Mouse (Mus musculus): ENCODE results near the gene Plekhg1. TPM values are rescaled to one million over a fixed set of nuclear protein-coding genes. Genes with fewer than 3 reads are reported as not detected.
A peak's percentile ranks its signal among the peaks of the same experiment; 100 is the strongest.

The Plekhg1 gene
- polyA plus RNA-seq, 1 experiment from 2014 or later: 0.99 TPM

DNA sequence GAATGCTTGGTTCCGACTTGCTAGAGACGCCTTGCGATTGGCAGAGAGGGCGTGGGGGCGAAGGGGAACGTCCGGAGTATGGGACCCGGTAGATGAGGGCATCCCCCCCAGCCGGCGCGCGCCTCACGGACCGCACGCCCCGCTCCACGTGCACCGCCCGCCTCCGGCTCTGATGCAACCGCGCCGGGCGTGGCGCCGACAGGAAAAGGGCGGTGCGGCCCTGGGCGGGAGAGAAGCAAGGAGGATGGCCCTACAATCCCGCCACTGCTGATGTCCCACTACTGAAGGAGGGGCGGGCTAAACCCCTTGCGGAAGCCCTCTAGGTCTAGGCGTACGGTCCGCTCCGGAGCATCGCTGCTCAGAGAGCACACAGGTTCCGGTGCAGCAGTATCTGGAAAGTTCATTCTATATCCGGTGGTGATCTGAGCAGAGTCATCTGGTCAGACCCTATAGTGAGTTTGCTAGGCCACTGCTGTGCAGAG is 233.5 kb downstream of the Plekhg1 start:
- H3K4me3 ChIP-seq (replicated peaks): peak overlapping the region; percentile 87
- no peaks in the 10 kb centered on the region for H3K9me3 ChIP-seq (replicated peaks)
- H3K27ac ChIP-seq: peak overlapping the region; percentile 94
- peaks cover 21% of the 10 kb centered on the region for H3K36me3 ChIP-seq
- H3K27me3 ChIP-seq: no peaks in the 10 kb centered on the region
- H3K4me1 ChIP-seq (replicated peaks): peaks cover 59% of the 10 kb centered on the region
- peak; percentile 89 for ATAC-seq (ENCODE audit: low read depth)
- peak; percentile 87 for DNase-seq
- peak overlapping the region; percentile 98 for H3K4me2 ChIP-seq
- WGBS (ENCODE audit: insufficient replicate concordance): under 1% methylated on average over 39 of the region's 39 CpGs
- H3K9ac ChIP-seq: peak overlapping the region; percentile 95

DNA sequence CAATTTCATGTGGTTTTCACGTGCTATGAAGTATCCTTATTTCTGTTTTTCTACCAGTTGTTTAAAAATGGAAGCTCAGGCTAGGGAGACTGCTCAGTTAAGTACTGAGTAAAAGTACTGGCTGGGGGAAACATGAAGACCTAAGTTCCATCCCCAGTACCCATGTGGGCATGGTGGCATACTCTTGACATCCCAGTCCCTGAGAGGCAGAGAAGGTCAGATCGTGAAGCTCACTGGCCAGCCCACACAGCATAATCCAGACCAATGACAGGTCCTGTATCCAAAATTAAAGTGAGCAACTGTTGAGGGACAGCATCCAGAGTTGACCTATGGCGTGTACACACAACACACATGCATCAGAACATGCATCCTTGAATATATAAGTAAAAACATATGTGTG is 234.2 kb downstream of the Plekhg1 start:
- WGBS (ENCODE audit: insufficient replicate concordance): 51% methylated on average over 3 of the region's 3 CpGs
- Histone ChIP-seq H3K9ac (peak overlapping the region; percentile 95), H3K27ac (peak overlapping the region; percentile 94)

DNA sequence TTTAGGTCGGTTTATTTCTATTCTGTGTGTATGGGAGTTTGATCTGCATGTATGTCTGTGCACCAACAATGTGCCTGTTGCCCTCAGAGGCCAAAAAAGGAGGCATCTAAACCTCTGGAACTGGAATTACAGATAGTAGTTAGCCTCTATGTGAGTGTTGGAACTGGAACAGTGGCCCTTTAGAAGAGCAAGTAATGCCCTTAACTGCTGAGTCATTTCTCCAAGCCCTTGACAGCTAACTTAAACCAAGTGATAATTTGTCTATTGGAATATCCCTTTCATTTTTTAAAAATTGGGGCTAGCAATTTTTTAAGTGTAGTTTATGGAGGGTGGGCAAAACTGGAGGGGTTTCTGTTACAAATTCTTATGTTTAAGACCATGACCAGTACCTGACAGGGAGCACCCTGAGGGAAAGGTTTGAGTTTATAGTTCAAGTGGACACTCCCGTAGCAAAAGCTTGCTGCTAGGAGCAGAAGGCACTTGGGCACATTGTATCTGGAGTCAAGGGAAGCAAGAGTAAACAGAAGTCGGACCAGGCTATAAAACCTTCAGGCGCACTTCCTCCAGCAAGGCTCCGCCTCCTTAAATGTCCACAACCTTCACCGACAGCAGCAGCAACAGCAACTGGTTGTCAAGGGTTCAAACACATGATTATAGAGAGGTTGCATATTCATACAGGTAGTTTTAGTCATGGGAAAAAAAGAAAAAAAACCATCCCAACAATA is 235.9 kb downstream of the Plekhg1 start:
- Histone ChIP-seq H3K9ac (peak overlapping the region; percentile 95), H3K27me3 (no peaks in the 10 kb centered on the region), H3K36me3 (peaks cover 45% of the 10 kb centered on the region), H3K9me3 (replicated peaks) (no peaks in the 10 kb centered on the region), H3K4me3 (replicated peaks) (peak overlapping the region; percentile 87), H3K4me2 (peak overlapping the region; percentile 98), H3K27ac (peak overlapping the region; percentile 94), H3K4me1 (replicated peaks) (peaks cover 62% of the 10 kb centered on the region)
- DNase-seq (no peak), ATAC-seq (ENCODE audit: low read depth) (no peak)
- WGBS (ENCODE audit: insufficient replicate concordance): 42% methylated on average over 6 of the region's 6 CpGs

More for the DNA sequence above, 234.2 kb downstream of the Plekhg1 start:
- ATAC-seq (ENCODE audit: low read depth) (no peak), DNase-seq (no peak)
- peaks cover 62% of the 10 kb centered on the region for H3K4me1 ChIP-seq (replicated peaks)
- H3K36me3 ChIP-seq: peaks cover 29% of the 10 kb centered on the region
- H3K4me3 ChIP-seq (replicated peaks): peak overlapping the region; percentile 87
- H3K27me3 ChIP-seq: no peaks in the 10 kb centered on the region
- peak overlapping the region; percentile 98 for H3K4me2 ChIP-seq
- no peaks in the 10 kb centered on the region for H3K9me3 ChIP-seq (replicated peaks)

DNA sequence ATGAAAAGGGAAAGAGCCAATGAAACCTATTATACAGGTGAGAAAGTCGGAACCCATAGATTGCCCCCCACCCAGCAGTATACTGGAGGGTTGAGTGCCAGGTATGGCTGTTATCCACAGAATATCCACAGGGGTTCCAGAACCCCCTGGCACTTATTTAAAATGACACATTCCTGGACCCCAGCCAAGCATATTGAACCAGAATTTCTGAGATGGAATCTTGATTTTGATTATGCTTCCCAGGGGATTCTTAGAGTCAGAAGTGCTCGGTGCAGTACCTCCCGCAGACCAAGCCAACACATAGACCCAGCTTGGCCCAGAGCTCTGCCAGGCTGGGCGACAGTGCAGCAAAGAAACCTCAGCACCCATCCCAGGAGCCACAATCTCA is 236.5 kb downstream of the Plekhg1 start:
- peak overlapping the region; percentile 94 for H3K27ac ChIP-seq
- peaks cover 60% of the 10 kb centered on the region for H3K4me1 ChIP-seq (replicated peaks)
- DNase-seq: no peak

DNA sequence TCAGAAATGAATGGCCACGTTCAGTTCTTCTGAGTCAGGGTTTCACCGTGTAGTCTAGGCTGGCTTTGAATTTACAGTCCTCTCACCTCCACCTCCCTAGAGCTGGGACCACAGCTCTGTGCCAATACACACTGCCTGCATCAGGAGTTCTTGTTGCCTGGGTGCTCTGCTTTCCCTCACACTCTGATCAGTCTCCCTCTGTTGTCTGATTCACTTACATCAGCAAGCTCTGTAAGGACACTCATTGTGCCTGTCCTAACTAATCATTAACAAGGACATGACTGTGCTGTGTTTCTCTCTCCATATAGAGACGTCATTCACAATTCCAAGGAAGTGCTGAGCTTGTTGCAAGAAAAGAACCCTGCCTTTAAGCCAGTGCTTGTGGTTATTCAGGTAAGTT is 238.2 kb downstream of the Plekhg1 start:
- peak overlapping the region; percentile 59; the same call in 1 of the 2 replicates for H3K27ac ChIP-seq
- no peak overlapping the region for H3K4me2 ChIP-seq
- H3K9me3 ChIP-seq (replicated peaks): no peaks in the 10 kb centered on the region
- WGBS (ENCODE audit: insufficient replicate concordance): 72% methylated on average over 3 of the region's 3 CpGs
- H3K27me3 ChIP-seq: no peaks in the 10 kb centered on the region
- no peak overlapping the region for H3K9ac ChIP-seq
- H3K4me3 ChIP-seq (replicated peaks): no peak overlapping the region
- DNase-seq (no peak), ATAC-seq (ENCODE audit: low read depth) (no peak)
- H3K36me3 ChIP-seq: peaks cover 68% of the 10 kb centered on the region
- peaks cover 44% of the 10 kb centered on the region for H3K4me1 ChIP-seq (replicated peaks)

More for the DNA sequence above, 236.5 kb downstream of the Plekhg1 start:
- ATAC-seq (ENCODE audit: low read depth): no peak
- Histone ChIP-seq H3K4me3 (replicated peaks) (no peak overlapping the region), H3K27me3 (no peaks in the 10 kb centered on the region), H3K9ac (0 out of 2 replicates have a peak overlapping the region, but pooled peaks have one; percentile 95), H3K9me3 (replicated peaks) (no peaks in the 10 kb centered on the region), H3K36me3 (peaks cover 51% of the 10 kb centered on the region), H3K4me2 (peak overlapping the region; percentile 98)
- 86% methylated on average over 4 of the region's 4 CpGs for WGBS (ENCODE audit: insufficient replicate concordance)

DNA sequence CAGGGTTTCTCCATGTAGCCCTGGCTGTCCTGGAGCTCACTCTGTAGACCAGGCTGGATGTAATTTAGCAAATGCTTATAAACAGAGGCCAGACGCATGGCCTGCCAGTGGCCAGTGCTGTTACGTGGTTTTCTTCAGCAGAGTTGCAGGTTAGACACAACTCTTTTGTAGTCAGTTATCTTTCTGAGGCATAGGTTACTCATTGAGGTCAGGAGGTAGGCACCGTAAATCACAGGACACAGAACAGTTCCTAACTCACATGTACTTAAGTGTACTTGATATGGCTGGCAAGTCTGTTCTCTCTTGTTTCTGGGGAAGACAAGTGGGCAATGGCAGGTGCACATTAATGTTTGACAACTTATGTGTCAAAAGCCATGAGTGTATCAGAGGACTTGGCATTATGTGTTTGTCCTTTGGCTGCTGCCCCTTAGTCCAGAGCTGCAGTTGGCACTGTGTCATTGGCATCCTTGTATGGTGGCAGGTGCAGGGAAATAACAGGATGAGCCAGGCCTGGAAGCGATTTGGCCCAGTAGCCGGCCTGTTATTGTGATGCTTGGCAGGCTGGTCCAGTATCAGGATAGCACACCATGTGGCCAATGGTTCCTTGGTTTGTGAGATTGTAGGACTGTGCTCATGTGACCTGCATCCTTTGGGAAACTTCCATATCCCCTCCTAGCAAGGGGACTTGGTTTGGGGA is 238.8 kb downstream of the Plekhg1 start:
- Histone ChIP-seq H3K4me2 (no peak overlapping the region), H3K4me1 (replicated peaks) (peaks cover 42% of the 10 kb centered on the region), H3K9ac (no peak overlapping the region), H3K27me3 (no peaks in the 10 kb centered on the region), H3K27ac (no peak overlapping the region; the same call in 1 of the 2 replicates), H3K36me3 (peaks cover 74% of the 10 kb centered on the region), H3K4me3 (replicated peaks) (no peak overlapping the region), H3K9me3 (replicated peaks) (no peaks in the 10 kb centered on the region)
- ATAC-seq (ENCODE audit: low read depth) (no peak), DNase-seq (no peak)
- WGBS (ENCODE audit: insufficient replicate concordance): 89% methylated on average over 5 of the region's 5 CpGs

DNA sequence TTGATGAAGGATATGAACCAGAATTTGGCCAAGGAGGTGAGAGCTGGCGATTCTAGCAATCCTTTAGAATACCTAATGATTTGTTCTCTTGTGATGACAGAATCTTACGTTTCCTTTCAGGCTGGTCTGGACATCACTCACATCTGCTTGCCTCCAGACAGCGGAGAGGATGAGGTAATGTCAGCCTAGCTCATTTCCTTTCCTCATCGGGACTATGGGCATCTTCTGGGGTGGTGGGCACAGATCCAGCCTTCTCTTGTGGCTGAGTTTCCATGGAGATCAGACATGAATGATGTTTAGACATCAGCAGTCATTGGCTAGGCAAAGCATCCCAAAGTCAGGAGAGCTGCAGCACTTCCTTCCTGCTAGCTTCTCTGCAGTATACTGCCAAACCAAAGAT is 240.1 kb downstream of the Plekhg1 start:
- Histone ChIP-seq H3K4me1 (replicated peaks) (peaks cover 29% of the 10 kb centered on the region), H3K9ac (no peak overlapping the region), H3K9me3 (replicated peaks) (no peaks in the 10 kb centered on the region), H3K4me2 (no peak overlapping the region), H3K4me3 (replicated peaks) (no peak overlapping the region), H3K36me3 (peaks cover 85% of the 10 kb centered on the region), H3K27me3 (no peaks in the 10 kb centered on the region), H3K27ac (no peak overlapping the region)
- ATAC-seq (ENCODE audit: low read depth) (no peak), DNase-seq (no peak)
- 81% methylated on average over 4 of the region's 4 CpGs for whole genome bisulfite sequencing (ENCODE audit: insufficient replicate concordance)

DNA sequence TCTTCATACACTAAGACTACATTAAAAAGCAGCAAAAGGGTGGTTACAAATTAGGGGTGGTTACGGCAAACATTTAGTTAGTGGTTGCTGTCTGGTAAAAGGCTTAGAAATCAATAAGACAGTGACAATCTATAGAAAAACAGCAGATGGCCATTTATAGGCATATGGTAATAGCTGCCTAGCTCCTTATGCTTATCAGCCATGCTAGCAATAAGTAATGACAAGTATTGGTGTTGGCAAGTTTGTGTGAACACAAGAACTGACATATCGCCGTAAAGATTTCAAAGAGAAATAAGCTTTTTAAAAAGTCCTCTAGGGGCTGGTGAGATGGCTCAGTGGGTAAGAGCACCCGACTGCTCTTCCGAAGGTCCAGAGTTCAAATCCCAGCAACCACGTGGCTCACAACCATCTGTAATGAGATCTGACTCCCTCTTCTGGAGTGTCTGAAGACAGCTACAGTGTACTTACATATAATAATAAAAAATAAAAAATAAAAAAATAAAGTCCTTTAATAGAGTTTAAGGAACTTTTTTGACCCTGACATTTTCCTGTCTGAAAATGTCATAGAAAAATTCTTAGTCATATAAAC is 250.2 kb downstream of the Plekhg1 start:
- no peak overlapping the region for H3K9ac ChIP-seq
- 91% methylated on average over 6 of the region's 6 CpGs for WGBS (ENCODE audit: insufficient replicate concordance)
- H3K4me1 ChIP-seq (replicated peaks): peaks cover 37% of the 10 kb centered on the region
- no peak for ATAC-seq (ENCODE audit: low read depth)
- H3K9me3 ChIP-seq (replicated peaks): no peaks in the 10 kb centered on the region
- H3K36me3 ChIP-seq: peaks cover 65% of the 10 kb centered on the region
- no peaks in the 10 kb centered on the region for H3K27me3 ChIP-seq
- H3K4me2 ChIP-seq: no peak overlapping the region
- DNase-seq: no peak
- no peak overlapping the region for H3K4me3 ChIP-seq (replicated peaks)
- H3K27ac ChIP-seq: no peak overlapping the region

DNA sequence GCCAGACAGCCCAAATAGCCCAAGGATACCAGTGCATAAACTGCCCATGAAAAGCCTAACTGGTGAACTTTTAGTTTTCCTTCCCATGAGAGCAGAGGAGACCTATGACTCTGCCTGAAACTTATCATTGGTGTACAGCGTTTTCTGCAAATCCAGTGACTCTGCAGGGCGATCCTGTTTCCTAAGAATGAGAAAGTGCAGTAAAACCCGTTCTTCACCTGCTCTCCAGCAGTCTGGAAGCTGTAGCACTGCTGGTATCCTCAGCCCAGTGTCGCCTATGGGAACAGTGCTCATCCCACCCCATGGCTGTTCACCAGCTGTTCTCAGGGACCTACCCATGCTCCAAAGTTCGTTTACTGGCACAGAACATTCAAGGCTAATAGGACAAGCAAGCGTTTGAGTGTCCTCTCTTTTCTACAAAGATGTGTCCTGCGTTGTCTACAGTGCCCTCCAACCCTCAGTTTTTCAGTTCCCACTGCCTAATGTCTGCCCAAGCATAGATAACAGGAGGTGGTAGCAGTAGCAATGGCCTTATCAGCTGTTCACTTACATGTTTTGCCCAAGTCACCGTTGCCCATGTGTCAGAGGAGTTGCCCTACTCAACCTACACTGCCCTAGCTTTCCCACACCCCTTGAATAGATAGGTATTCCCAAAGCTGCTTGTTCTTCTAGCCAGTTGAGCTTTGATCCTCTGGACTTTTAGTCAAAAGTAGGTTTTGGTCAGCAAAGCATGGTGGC is 253.4 kb downstream of the Plekhg1 start:
- peaks cover 47% of the 10 kb centered on the region for H3K4me1 ChIP-seq (replicated peaks)
- H3K9me3 ChIP-seq (replicated peaks): no peaks in the 10 kb centered on the region
- peaks cover 80% of the 10 kb centered on the region for H3K36me3 ChIP-seq
- H3K4me2 ChIP-seq: peak overlapping the region; percentile 61
- DNase-seq (peak; percentile 64), ATAC-seq (ENCODE audit: low read depth) (peak; percentile 99)
- 30% methylated on average over 8 of the region's 8 CpGs for WGBS (ENCODE audit: insufficient replicate concordance)
- H3K4me3 ChIP-seq (replicated peaks): peak overlapping the region; percentile 19; the same call in 1 of the 2 replicates
- H3K9ac ChIP-seq: peak overlapping the region; percentile 71
- H3K27me3 ChIP-seq: no peaks in the 10 kb centered on the region
- peak overlapping the region; percentile 96 for H3K27ac ChIP-seq

DNA sequence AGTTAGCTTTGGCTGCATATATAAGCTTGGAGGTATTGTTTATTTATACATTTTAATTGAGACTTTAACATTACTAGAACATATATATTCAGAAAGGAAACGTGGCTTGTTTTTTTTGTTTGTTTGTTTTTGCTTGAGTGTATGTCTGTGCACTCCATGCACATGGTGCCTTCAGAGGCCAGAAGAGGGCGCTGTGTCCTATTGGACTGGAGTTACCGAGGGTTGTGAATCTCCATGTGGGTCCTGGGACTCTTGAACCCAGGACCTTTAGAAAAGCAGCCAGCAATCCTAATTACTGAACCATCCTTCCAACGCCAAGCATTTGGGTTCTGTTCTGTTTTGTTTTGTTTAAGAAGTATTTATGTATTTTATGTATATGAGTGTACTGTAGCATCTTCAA is 255.1 kb downstream of the Plekhg1 start:
- H3K9me3 ChIP-seq (replicated peaks): no peaks in the 10 kb centered on the region
- DNase-seq (no peak), ATAC-seq (ENCODE audit: low read depth) (no peak)
- H3K4me1 ChIP-seq (replicated peaks): peaks cover 47% of the 10 kb centered on the region
- peaks cover 78% of the 10 kb centered on the region for H3K36me3 ChIP-seq
- no peak overlapping the region for H3K4me2 ChIP-seq
- H3K27ac ChIP-seq: peak overlapping the region; percentile 68
- WGBS (ENCODE audit: insufficient replicate concordance): 56% methylated on average over 4 of the region's 4 CpGs
- no peak overlapping the region for H3K4me3 ChIP-seq (replicated peaks)
- H3K27me3 ChIP-seq: no peaks in the 10 kb centered on the region
- no peak overlapping the region for H3K9ac ChIP-seq
